Mouse (Mus musculus): ENCODE measurements around the gene Abraxas1. TPM values are rescaled to one million over a fixed set of nuclear protein-coding genes. Genes with fewer than 3 reads are reported as not detected.

The Abraxas1 gene
- 1.9 and 3.3 TPM in 2 replicates for total RNA-seq (2023)

GRCm38 (mm10) chr5:100820483-100821184, at the start of gene Abraxas1:
Gene Abraxas1 (minus strand): TSS chr5:100820965.

GRCm38 (mm10) chr5:100845485-100845847, 24.7 kb upstream of the Abraxas1 start, which contains the start of gene Gpat3:
Gene Gpat3 (plus strand): TSS chr5:100845713.

GRCm38 (mm10) chr5:100798165-100798860, 22.5 kb downstream of the Abraxas1 start, which contains the start of the genes Helq and Mrps18c:
Gene Helq (minus strand): TSS chr5:100798598.
Gene Mrps18c (plus strand): TSS chr5:100798627.

Other genes with a start within 250 kb of the Abraxas1 start
- 422 and 486 TPM in 2 replicates for gene Plac8, start 248.7 kb downstream of the Abraxas1 start, total RNA-seq (2023)
- gene Coq2, start 145.8 kb downstream of the Abraxas1 start, total RNA-seq (2023): 8.0 and 10.3 TPM in 2 replicates
- gene Hpse, start 101.2 kb downstream of the Abraxas1 start, total RNA-seq (2023): 13.7 and 15.2 TPM in 2 replicates
- 2.4 and 5.4 TPM in 2 replicates for gene Helq, start 22.4 kb downstream of the Abraxas1 start, total RNA-seq (2023)
- 36.0 and 58.5 TPM in 2 replicates for gene Mrps18c, start 22.3 kb downstream of the Abraxas1 start, total RNA-seq (2023)
- 26.1 and 33.1 TPM in 2 replicates for gene Gpat3, start 24.7 kb upstream of the Abraxas1 start, total RNA-seq (2023)

Measured in neutrophil, adult 65 days (primary cell).